Mouse (Mus musculus): ENCODE data around the gene Casp9. TPM values are rescaled to one million over a fixed set of nuclear protein-coding genes. Genes with fewer than 3 reads are reported as not detected.

Gene Casp9
- polyA plus RNA-seq (2016; fragmentation: Nextera tagmentation; extraction: Ambion mirVana): 21.1 and 21.6 TPM in 2 replicates

DNA sequence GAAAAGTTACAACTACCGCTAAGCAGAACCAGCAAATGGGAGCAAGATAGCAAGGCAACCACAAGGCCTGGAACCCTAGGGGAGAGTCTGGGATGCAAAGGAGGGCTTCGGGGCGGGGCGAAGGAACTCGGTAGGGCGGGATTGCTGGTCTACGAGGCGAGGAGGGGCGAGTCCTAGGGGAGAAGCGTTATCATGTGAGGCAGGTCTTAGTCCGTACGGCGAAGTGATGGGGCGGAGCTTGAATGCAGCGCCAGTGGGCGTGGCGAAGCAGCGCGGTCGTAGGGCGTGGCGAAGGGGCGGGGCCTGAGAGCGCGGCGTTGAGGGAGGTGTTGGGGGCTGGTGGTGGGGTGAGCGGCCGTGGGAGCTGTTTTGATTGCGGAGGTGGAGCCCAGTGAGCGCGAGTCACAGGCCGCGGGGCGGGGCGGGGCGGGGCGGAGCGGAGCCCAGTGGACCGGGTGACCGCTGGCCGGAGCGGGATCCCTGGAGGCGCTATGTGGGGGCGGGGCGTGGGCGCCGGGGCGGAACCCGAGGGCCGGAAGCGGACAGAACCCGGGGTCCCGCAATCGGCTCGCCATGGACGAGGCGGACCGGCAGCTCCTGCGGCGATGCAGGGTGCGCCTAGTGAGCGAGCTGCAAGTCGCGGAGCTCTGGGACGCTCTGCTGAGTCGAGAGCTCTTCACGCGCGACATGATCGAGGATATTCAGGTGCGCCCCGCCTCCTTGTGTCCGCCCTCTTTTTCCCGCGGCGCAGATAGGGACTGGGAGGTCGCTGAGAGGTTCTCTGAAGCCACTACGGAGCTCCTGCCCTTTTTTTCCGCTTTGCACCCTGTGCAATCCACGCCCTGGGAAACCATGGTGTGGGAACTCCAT lies at the start of gene Casp9:
Gene Casp9, plus strand, starts transcription at position 331 of the 870 bp plus-strand sequence.
- peak; percentile 91 for ATAC-seq (ENCODE audit: insufficient number of reproducible peaks, low FRiP score)
- Histone ChIP-seq H3K9ac (peak within 1 kb of the TSS; percentile 74), H3K9me3 (replicated peaks) (no peaks in the 10 kb centered on the region), H3K36me3 (peaks cover 25% of the 10 kb centered on the region), H3K4me2 (peak within 1 kb of the TSS; percentile 69), H3K27ac (ENCODE audit: poor library complexity, severe bottlenecking) (peak within 1 kb of the TSS; percentile 94), H3K4me1 (replicated peaks) (peaks cover 19% of the 10 kb centered on the region), H3K4me3 (peak within 1 kb of the TSS; percentile 72), H3K27me3 (replicated peaks) (no peaks in the 10 kb centered on the region)
- under 1% methylated on average over 70 of the region's 80 CpGs for WGBS

DNA sequence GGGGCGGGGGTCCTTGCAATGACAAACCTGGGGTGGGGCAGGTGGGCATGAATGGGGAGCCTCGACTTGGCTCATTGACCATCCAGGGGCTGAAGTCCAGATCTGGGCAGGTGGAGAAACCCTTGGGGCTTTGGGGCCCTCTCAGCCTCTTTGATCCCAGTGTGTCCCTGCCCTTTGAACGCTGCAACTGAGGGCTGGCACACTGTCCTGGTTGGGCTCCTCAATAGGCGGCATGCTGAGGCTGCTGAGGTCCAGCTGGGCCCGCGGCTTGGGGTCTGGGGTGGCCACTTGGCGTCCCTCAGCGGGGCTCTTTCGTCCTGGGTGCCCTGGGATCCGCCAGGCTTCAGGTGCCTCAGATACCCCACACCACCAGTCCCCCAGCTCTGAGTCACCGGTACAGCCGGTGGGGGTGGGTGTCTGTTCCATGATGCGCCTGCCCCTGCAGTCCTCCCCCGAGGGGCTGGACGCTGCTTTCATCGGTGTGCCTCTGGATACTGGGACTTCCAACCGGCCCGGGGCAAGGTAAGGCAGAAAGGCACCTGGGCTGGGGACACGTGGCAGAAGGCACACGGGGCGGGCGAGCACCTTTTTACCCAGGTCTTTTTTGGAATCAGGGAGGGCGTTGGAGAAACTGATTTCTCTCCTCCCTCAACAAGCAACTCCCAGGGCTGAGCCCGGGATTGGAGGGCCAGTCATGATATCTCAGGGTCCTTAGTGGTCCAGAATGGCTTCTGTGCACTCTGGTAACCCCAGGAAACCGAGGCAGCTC lies 46.6 kb upstream of the Casp9 start, which contains the start of gene Agmat:
Gene Agmat, plus strand, starts transcription at position 95 of the 769 bp plus-strand sequence.
- no peaks in the 10 kb centered on the region for H3K27me3 ChIP-seq (replicated peaks)
- ATAC-seq (ENCODE audit: insufficient number of reproducible peaks, low FRiP score): 0 out of 2 replicates have a peak, but pooled peaks have one; percentile 10
- H3K4me2 ChIP-seq: 0 out of 2 replicates have a peak within 1 kb of the TSS, but pooled peaks have one; percentile 6
- H3K4me1 ChIP-seq (replicated peaks): peaks cover 26% of the 10 kb centered on the region
- H3K36me3 ChIP-seq: no peaks in the 10 kb centered on the region
- no peak within 1 kb of the TSS for H3K9ac ChIP-seq
- no peaks in the 10 kb centered on the region for H3K9me3 ChIP-seq (replicated peaks)
- 24% methylated on average over 25 of the region's 25 CpGs for WGBS
- no peak within 1 kb of the TSS for H3K4me3 ChIP-seq
- H3K27ac ChIP-seq (ENCODE audit: poor library complexity, severe bottlenecking): no peak within 1 kb of the TSS

DNA sequence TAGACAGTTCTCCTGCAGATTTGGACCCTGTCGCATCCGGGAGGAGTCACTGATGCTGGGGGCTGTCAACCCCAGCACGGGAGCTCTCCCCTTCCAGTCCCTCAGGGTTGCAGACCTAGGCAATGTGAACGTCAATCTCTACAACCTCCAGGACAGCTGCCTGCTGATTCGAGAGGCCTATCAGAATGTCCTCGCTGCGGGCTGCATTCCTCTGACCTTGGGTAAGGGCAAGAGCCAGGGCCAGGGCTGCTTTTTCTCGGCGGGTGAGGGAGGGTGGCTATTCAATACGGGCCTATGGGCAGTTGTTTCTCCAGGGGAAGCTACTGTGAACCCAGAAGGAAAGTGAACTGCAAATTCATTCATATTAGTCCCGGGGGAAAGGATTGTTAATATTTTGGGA lies 43.9 kb upstream of the Casp9 start:
- Histone ChIP-seq H3K27me3 (replicated peaks) (no peaks in the 10 kb centered on the region), H3K36me3 (no peaks in the 10 kb centered on the region), H3K4me3 (no peak overlapping the region), H3K9ac (peak overlapping the region; percentile 33; the same call in 1 of the 2 replicates), H3K9me3 (replicated peaks) (no peaks in the 10 kb centered on the region), H3K4me1 (replicated peaks) (peaks cover 25% of the 10 kb centered on the region), H3K4me2 (peak overlapping the region; percentile 4; the same call in 1 of the 2 replicates), H3K27ac (ENCODE audit: poor library complexity, severe bottlenecking) (peak overlapping the region; percentile 63)
- 17% methylated on average over 11 of the region's 11 CpGs for WGBS
- ATAC-seq (ENCODE audit: insufficient number of reproducible peaks, low FRiP score): no peak

DNA sequence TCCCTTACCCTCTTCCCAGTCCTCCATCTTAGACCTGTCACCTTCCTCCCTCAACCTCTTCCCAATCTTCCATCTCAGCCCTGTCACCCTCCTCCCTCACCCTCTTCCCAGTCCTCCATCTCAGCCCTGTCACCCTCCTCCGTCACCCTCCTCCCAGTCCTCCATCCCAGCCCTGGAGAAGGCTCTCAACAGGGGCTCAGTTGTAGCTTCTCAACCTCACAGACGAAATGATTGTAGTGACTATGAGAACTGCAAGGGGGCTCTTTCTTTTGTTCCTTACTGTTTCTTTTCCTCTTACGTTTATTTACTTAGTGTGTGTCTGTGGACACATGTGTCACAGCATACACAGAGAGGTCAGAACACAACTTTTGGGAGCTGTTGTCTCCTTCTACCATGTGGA lies 42.6 kb upstream of the Casp9 start:
- H3K4me3 ChIP-seq: no peak overlapping the region
- H3K27ac ChIP-seq (ENCODE audit: poor library complexity, severe bottlenecking): peak overlapping the region; percentile 32; the same call in 1 of the 2 replicates
- H3K4me2 ChIP-seq: no peak overlapping the region
- no peaks in the 10 kb centered on the region for H3K9me3 ChIP-seq (replicated peaks)
- no peaks in the 10 kb centered on the region for H3K36me3 ChIP-seq
- no peaks in the 10 kb centered on the region for H3K27me3 ChIP-seq (replicated peaks)
- no peak for ATAC-seq (ENCODE audit: insufficient number of reproducible peaks, low FRiP score)
- WGBS: 65% methylated on average over 3 of the region's 3 CpGs
- H3K9ac ChIP-seq: no peak overlapping the region
- peaks cover 25% of the 10 kb centered on the region for H3K4me1 ChIP-seq (replicated peaks)

DNA sequence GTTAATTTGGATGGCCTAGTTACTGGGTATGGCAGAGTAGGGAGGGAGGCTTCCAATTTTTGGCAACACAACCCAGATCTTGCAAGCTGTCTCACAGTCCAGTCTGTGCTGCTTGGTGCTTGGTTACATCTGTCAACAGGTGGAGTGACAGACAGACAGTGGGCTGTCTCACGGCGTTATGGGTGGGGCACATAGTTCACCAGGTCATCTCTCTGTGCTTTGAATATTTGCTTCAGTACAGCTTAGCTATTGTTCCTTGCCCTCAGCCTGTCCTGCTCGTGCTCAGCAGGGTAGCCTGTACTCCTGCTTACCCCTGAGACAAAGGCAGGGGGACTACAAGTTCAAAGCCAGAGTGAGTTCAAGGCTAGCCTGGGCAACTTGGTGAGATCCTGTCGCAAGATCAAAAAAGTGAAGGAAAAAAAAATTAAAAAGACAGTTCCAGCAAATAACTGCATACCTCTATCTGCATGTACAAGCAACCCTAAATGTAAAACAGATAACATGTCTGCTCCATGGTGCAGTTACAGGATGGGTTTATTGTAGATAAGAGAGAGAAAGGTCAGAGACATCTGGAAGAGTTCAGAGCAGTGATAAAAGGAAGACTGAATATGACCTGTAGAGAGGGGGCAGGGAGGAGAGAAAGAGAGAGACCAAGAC lies 41.9 kb upstream of the Casp9 start:
- H3K9me3 ChIP-seq (replicated peaks): no peaks in the 10 kb centered on the region
- no peak overlapping the region for H3K4me2 ChIP-seq
- no peak overlapping the region for H3K9ac ChIP-seq
- no peak overlapping the region for H3K4me3 ChIP-seq
- peak; percentile 70 for ATAC-seq (ENCODE audit: insufficient number of reproducible peaks, low FRiP score)
- H3K36me3 ChIP-seq: no peaks in the 10 kb centered on the region
- 20% methylated on average over 4 of the region's 4 CpGs for WGBS
- H3K4me1 ChIP-seq (replicated peaks): peaks cover 25% of the 10 kb centered on the region
- H3K27me3 ChIP-seq (replicated peaks): no peaks in the 10 kb centered on the region
- H3K27ac ChIP-seq (ENCODE audit: poor library complexity, severe bottlenecking): peak overlapping the region; percentile 51; the same call in 1 of the 2 replicates

DNA sequence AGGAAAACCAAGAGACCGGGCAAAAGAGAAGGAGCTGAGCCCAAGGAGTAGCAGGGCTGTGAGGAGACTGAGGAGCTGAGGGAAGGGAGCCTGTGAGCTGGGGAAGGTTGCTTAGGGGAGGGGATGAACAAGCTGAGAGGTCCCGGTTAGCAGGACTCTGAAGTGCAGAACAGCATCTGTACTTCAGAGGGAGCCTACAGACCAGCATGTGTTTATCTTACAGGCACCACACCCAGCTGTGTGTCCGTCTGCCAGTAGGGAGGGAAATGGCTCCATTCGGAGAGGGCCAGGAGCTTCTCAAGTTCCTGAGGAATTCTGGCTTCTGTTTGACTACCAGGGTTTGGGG lies 41.4 kb upstream of the Casp9 start:
- no peak overlapping the region for H3K9ac ChIP-seq
- WGBS: 7% methylated on average over 4 of the region's 4 CpGs
- no peaks in the 10 kb centered on the region for H3K9me3 ChIP-seq (replicated peaks)
- peak overlapping the region; percentile 51; the same call in 1 of the 2 replicates for H3K27ac ChIP-seq (ENCODE audit: poor library complexity, severe bottlenecking)
- ATAC-seq (ENCODE audit: insufficient number of reproducible peaks, low FRiP score): peak; percentile 88
- H3K4me1 ChIP-seq (replicated peaks): peaks cover 25% of the 10 kb centered on the region
- H3K27me3 ChIP-seq (replicated peaks): no peaks in the 10 kb centered on the region
- no peak overlapping the region for H3K4me2 ChIP-seq
- H3K36me3 ChIP-seq: no peaks in the 10 kb centered on the region
- H3K4me3 ChIP-seq: no peak overlapping the region

DNA sequence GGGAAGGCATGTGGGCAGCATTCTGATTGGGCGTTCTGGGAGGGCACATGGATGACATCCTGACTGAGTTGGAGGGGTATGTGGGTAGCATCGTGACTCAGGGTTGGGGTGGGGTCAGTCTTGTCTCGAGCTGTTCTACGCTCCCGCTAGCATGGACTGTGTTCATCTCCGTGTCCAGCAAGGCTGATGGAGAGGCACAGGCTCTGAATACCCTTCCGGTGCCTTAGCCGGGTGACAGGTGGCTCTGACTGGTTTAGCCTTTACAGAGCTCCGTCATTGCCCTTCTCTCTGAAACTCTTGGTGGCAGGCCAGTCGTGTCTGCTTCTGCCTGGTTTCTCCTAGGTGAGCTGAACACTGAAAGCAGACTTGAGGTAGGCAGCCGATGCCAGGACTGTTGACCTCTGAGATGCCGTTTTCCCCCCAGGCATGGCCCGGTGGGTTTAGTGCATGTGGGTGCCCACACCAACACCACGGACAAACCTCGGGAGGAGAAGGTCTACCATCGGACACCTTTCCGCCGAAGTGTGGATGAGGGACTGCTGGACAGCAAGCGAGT lies 38.0 kb upstream of the Casp9 start:
- WGBS: 88% methylated on average over 19 of the region's 19 CpGs
- H3K4me3 ChIP-seq: no peak overlapping the region
- H3K9ac ChIP-seq: no peak overlapping the region
- no peak overlapping the region for H3K27ac ChIP-seq (ENCODE audit: poor library complexity, severe bottlenecking)
- 0 out of 2 replicates have a peak, but pooled peaks cover 3% of the 10 kb centered on the region for H3K36me3 ChIP-seq
- no peaks in the 10 kb centered on the region for H3K27me3 ChIP-seq (replicated peaks)
- ATAC-seq (ENCODE audit: insufficient number of reproducible peaks, low FRiP score): no peak
- peaks cover 22% of the 10 kb centered on the region for H3K4me1 ChIP-seq (replicated peaks)
- H3K9me3 ChIP-seq (replicated peaks): no peaks in the 10 kb centered on the region
- no peak overlapping the region for H3K4me2 ChIP-seq

DNA sequence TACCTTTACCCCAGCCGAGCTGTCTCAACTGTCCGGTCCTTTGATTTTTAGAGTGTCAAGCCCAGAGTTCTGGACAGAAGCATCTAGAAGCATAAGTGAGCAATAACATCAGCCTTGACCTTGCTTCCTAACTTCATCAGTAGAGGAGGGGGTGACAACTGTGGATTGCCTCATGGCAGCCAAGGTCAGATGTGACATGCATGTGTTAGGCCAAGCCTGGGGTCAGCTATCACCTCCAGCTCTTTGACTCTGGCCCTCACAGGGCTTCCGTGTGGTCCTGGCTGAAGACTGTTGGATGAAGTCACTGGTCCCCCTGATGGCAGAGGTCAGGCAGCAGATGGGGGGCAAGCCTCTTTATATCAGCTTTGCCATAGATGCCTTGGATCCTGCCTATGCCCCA lies 36.3 kb upstream of the Casp9 start:
- Histone ChIP-seq H3K27me3 (replicated peaks) (no peaks in the 10 kb centered on the region), H3K4me2 (no peak overlapping the region), H3K27ac (ENCODE audit: poor library complexity, severe bottlenecking) (no peak overlapping the region), H3K9ac (no peak overlapping the region), H3K4me1 (replicated peaks) (peaks cover 7% of the 10 kb centered on the region), H3K4me3 (no peak overlapping the region), H3K36me3 (peaks cover 16% of the 10 kb centered on the region), H3K9me3 (replicated peaks) (no peaks in the 10 kb centered on the region)
- WGBS: 86% methylated on average over 3 of the region's 3 CpGs
- no peak for ATAC-seq (ENCODE audit: insufficient number of reproducible peaks, low FRiP score)

DNA sequence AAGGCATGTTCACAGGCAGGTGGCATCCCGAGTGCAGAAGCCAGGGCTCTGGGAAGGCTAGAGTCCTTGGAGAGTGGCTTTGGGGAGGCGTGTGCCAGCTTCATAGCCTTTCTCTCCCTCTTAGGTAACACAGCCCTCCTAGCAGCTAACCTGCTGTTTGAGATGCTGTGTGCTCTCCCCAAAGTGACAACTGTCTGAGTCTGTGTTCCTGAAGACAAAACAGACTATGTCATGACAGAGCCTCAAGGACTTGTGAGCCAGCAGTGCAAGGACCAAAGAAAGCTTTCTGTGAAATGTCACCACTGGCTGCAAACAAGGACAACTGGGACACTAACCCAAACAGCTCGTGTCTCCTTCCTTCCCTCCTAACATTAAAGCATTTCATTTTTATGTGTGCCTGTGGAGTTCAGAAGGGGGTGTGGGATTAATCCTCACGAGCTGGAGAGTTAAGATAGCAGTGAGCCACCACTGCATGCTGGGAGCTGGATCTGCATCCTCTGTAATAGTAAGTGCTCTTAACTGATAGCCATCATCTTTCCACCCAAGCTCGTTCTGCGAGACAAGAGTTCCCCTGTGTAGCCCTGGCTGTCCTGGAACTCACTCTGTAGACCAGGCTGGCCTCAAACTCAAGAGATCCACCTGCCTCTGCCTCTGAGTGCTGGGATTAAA lies 34.4 kb upstream of the Casp9 start:
- H3K27ac ChIP-seq (ENCODE audit: poor library complexity, severe bottlenecking): no peak overlapping the region
- no peak overlapping the region for H3K4me3 ChIP-seq
- H3K4me1 ChIP-seq (replicated peaks): 0 out of 2 replicates have a peak, but pooled peaks cover 3% of the 10 kb centered on the region
- 45% methylated on average over 6 of the region's 6 CpGs for WGBS
- no peaks in the 10 kb centered on the region for H3K27me3 ChIP-seq (replicated peaks)
- ATAC-seq (ENCODE audit: insufficient number of reproducible peaks, low FRiP score): no peak
- H3K9me3 ChIP-seq (replicated peaks): no peaks in the 10 kb centered on the region
- no peak overlapping the region for H3K4me2 ChIP-seq
- H3K9ac ChIP-seq: peak overlapping the region; percentile 18; the same call in 1 of the 2 replicates
- H3K36me3 ChIP-seq: peaks cover 35% of the 10 kb centered on the region

DNA sequence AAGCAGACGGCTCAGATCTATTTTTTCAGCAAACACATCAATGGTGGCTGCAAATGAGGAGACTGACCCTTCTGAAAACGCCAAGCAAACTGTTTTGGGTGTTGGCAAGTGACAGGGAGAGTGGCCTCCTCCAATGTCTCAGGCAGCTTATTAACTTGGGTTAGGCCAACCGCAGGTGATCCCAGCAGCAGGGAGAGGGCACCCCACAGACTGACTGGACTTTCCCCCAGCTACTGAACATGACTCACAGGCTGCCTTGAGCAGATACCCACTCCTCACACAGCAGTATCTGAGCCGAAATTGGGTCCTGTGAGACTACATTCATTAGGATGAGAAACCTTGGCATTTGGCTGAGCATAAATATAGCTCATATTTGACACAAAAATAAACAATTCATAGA lies 32.5 kb upstream of the Casp9 start:
- Histone ChIP-seq H3K9ac (no peak overlapping the region), H3K27ac (ENCODE audit: poor library complexity, severe bottlenecking) (no peak overlapping the region), H3K4me1 (replicated peaks) (peaks cover 5% of the 10 kb centered on the region), H3K27me3 (replicated peaks) (no peaks in the 10 kb centered on the region), H3K4me3 (no peak overlapping the region), H3K9me3 (replicated peaks) (no peaks in the 10 kb centered on the region), H3K4me2 (no peak overlapping the region), H3K36me3 (peaks cover 51% of the 10 kb centered on the region)
- 80% methylated on average over 4 of the region's 4 CpGs for WGBS
- ATAC-seq (ENCODE audit: insufficient number of reproducible peaks, low FRiP score): no peak
